Mouse (Mus musculus): ENCODE measurements around the gene Lima1. TPM values are rescaled to one million over a fixed set of nuclear protein-coding genes. Genes with fewer than 3 reads are reported as not detected.

Lima1 gene
- polyA plus RNA-seq, 1 experiment from 2014 or later: 43.4 TPM

GRCm38 (mm10) chr15:99735631-99736030, 139.6 kb downstream of the Lima1 start:
- DNase-seq (ENCODE audit: extremely low spot score, low spot score): no peak
- WGBS: 90% methylated on average over 2 of the region's 2 CpGs
- Histone ChIP-seq H3K27ac (no peak overlapping the region), H3K27me3 (ENCODE audit: poor library complexity, severe bottlenecking) (no peaks in the 10 kb centered on the region), H3K36me3 (replicated peaks) (peaks cover 98% of the 10 kb centered on the region), H3K9me3 (no peaks in the 10 kb centered on the region), H3K4me3 (no peak overlapping the region), H3K4me1 (no peaks in the 10 kb centered on the region)

DNA sequence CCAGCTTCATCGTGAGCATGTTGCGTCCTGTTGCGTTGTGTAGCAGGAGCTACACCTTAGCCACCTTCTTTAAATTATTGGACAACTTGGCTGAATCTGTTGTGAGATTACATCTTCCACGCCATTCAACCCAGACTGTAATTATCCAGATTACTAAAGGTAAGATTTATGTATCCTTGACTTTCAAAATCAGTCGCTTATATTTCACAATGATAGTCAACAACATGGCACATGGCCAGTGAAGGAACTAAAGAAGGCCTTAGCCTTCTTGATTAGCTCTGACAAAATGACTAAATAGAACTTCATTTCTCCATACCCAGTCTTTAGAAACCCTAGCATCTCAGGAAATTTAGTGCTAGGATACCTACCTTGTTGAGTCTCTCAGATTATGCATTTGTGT, 142.1 kb downstream of the Lima1 start:
- peaks cover 97% of the 10 kb centered on the region for H3K36me3 ChIP-seq (replicated peaks)
- 98% methylated on average over 5 of the region's 5 CpGs for WGBS
- no peak for DNase-seq (ENCODE audit: extremely low spot score, low spot score)

DNA sequence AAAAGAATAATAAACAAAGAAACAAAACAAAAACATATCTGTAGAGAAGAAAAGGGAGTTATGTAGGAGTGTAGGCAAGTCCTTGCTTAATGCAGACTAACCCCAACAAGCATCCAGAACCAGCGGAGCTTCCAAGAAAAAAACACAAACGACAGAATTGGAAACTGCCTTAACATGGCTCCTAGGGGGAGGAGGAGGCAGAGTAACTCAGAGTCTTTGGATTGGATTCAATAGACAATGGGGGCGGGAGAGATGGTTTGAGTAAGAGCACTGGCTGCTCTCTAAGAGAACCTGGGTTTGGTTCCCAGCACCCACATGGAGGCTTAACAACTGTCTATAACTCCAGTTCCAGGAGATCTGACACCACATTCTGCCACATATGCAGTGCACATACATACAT, 143.6 kb downstream of the Lima1 start:
- no peak overlapping the region for H3K27ac ChIP-seq
- WGBS: 87% methylated on average over 3 of the region's 3 CpGs
- H3K9me3 ChIP-seq: peaks cover 7% of the 10 kb centered on the region
- DNase-seq (ENCODE audit: extremely low spot score, low spot score): no peak
- H3K36me3 ChIP-seq (replicated peaks): peaks cover 91% of the 10 kb centered on the region
- H3K4me1 ChIP-seq: peaks cover 2% of the 10 kb centered on the region
- no peaks in the 10 kb centered on the region for H3K27me3 ChIP-seq (ENCODE audit: poor library complexity, severe bottlenecking)
- no peak overlapping the region for H3K4me3 ChIP-seq

More for the DNA sequence above, 142.1 kb downstream of the Lima1 start:
- no peaks in the 10 kb centered on the region for H3K27me3 ChIP-seq (ENCODE audit: poor library complexity, severe bottlenecking)
- no peaks in the 10 kb centered on the region for H3K4me1 ChIP-seq
- H3K9me3 ChIP-seq: peaks cover 7% of the 10 kb centered on the region
- H3K4me3 ChIP-seq: no peak overlapping the region
- no peak overlapping the region for H3K27ac ChIP-seq

DNA sequence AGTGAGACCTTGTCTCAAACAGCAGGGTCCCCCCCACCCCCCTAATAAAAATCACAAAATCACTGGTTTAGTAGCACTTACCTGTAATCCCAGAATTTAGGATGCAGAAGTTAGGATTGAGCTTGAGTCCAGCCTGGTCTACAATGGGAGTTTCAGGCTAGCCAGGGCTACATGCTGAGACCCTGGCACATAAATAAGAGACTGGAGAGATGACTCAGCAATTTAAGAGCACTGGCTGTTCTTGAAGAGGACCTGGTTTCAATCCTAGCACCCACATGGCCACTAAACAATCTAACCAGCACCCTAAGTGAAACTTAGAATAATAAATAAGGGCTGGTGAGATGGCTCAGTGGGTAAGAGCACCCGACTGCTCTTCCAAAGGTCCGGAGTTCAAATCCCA, 144.1 kb downstream of the Lima1 start:
- Histone ChIP-seq H3K27me3 (ENCODE audit: poor library complexity, severe bottlenecking) (no peaks in the 10 kb centered on the region), H3K36me3 (replicated peaks) (peaks cover 86% of the 10 kb centered on the region), H3K27ac (no peak overlapping the region), H3K4me3 (no peak overlapping the region), H3K4me1 (peaks cover 7% of the 10 kb centered on the region), H3K9me3 (peaks cover 7% of the 10 kb centered on the region)
- DNase-seq (ENCODE audit: extremely low spot score, low spot score): no peak
- 98% methylated on average over 2 of the region's 2 CpGs for WGBS

GRCm38 (mm10) chr15:99729056-99729783, 146.0 kb downstream of the Lima1 start:
- H3K4me3 ChIP-seq: no peak overlapping the region
- peaks cover 66% of the 10 kb centered on the region for H3K36me3 ChIP-seq (replicated peaks)
- no peak overlapping the region for H3K27ac ChIP-seq
- no peak for DNase-seq (ENCODE audit: extremely low spot score, low spot score)
- WGBS: 95% methylated on average over 4 of the region's 4 CpGs
- H3K27me3 ChIP-seq (ENCODE audit: poor library complexity, severe bottlenecking): no peaks in the 10 kb centered on the region
- H3K9me3 ChIP-seq: peaks cover 7% of the 10 kb centered on the region
- H3K4me1 ChIP-seq: peaks cover 23% of the 10 kb centered on the region

Other genes starting within 250 kb of the Lima1 start
- gene Racgap1, start 223.8 kb downstream of the Lima1 start, polyA plus RNA-seq (2016; fragmentation: Nextera tagmentation; extraction: Ambion mirVana): 193 and 201 TPM in 2 replicates
- 2.2 and 2.4 TPM in 2 replicates for gene Asic1, start 205.1 kb downstream of the Lima1 start, polyA plus RNA-seq (2016; fragmentation: Nextera tagmentation; extraction: Ambion mirVana)
- 91.5 TPM in 2 replicates for gene Smarcd1, start 173.3 kb downstream of the Lima1 start, polyA plus RNA-seq (2016; fragmentation: Nextera tagmentation; extraction: Ambion mirVana)
- not detected in 2 replicates for gene Gm17349, start 170.0 kb downstream of the Lima1 start, polyA plus RNA-seq (2016; fragmentation: Nextera tagmentation; extraction: Ambion mirVana)
- gene Gpd1, start 157.9 kb downstream of the Lima1 start, polyA plus RNA-seq (2016; fragmentation: Nextera tagmentation; extraction: Ambion mirVana): 0.38 and 0.54 TPM in 2 replicates
- 140 and 146 TPM in 2 replicates for gene Cox14, start 149.8 kb downstream of the Lima1 start, polyA plus RNA-seq (2016; fragmentation: Nextera tagmentation; extraction: Ambion mirVana)
- 57.6 and 59.5 TPM in 2 replicates for gene Cers5, start 102.6 kb downstream of the Lima1 start, polyA plus RNA-seq (2016; fragmentation: Nextera tagmentation; extraction: Ambion mirVana)
- gene Fam186a, start 91.6 kb upstream of the Lima1 start, polyA plus RNA-seq (2016; fragmentation: Nextera tagmentation; extraction: Ambion mirVana): 0.01 TPM in 1 of 2 replicates, not detected in the other
- gene Larp4, start 94.6 kb upstream of the Lima1 start, polyA plus RNA-seq (2016; fragmentation: Nextera tagmentation; extraction: Ambion mirVana): 40.9 and 44.3 TPM in 2 replicates
- 15.2 and 17.4 TPM in 2 replicates for gene Dip2b, start 163.2 kb upstream of the Lima1 start, polyA plus RNA-seq (2016; fragmentation: Nextera tagmentation; extraction: Ambion mirVana)

All from forebrain, embryonic 10.5 days (tissue).